Mouse (Mus musculus) Patski (cell line): ENCODE data around the gene Trip11. TPM values are rescaled to one million over a fixed set of nuclear protein-coding genes. Genes with fewer than 3 reads are reported as not detected.

Experiments used
- ATAC-seq: fragments of 100-300 bp; one replicate; pipeline ENCODE4 v1.8.0; 2021
- CTCF ChIA-PET: fragments of 350-600 bp; sonication (Branson Sonifier 250); formaldehyde crosslinking; loops from one replicate; lab custom pipeline; 2022; ENCODE audit warnings: inconsistent platforms; lab: Charles Lee
- POLR2A ChIA-PET: fragments of 350-600 bp; sonication (Branson Sonifier 250); formaldehyde crosslinking; loops from one replicate; lab custom pipeline; 2022; ENCODE audit warnings: antibody characterized with exemption, inconsistent platforms; lab: Charles Lee
- DNase-seq: peaks from one replicate; pipeline ENCODE4 v3.0.0-alpha.2; 2011; ENCODE audit warnings: low read depth, low spot score
- H3K27me3 ChIP-seq: fragments of 371-371 bp; one replicate; pipeline ENCODE4 v1.5.1; 2021
- CTCF ChIP-seq: fragments of 100-300 bp; IDR thresholded peaks from one replicate; pipeline ENCODE4 v1.5.1; 2021
- in situ Hi-C: fragments of 300-500 bp; cut with MboI; formaldehyde crosslinking; loops from 3 replicates; pipeline ENCODE4 v1.11.1; 2018; ENCODE audit warnings: low pct_unique_long_range_greater_than_20kb, mixed read lengths
- polyA plus RNA-seq: library from polyadenylated mRNA; unstranded; gene quantifications from one replicate; pipeline ENCODE4 v1.2.3, GENCODE M21; 2021

Trip11 gene
- polyA plus RNA-seq, 1 experiment from 2014 or later: 17.7 TPM

DNA sequence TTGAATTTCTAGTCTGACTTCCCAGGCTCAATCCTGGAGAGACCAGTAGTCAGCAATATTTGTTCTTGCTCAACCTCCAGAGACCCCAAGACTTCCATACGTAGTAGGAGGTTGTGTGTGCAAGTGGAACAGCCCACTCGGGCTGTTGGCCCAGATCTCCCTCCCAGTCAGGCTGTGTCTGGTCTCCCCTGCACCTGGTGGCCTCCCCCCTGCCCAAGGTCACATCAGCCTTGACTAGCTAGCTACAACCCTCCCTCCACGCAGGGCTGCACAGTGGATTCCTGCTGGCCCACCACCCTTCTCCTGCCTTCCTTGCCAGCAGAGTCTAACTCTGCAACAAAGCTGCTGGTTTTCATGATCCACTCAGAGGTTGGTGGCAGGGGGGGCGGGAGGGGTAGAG, 81.8 kb downstream of the Trip11 start:
- no peak for TF ChIP-seq CTCF
- in situ Hi-C loops: no loop called here
- ATAC-seq (no peak), DNase-seq (no peak)
- H3K27me3 ChIP-seq: no peaks in the 10 kb centered on the region
- POLR2A ChIA-PET: no interaction called here
- CTCF ChIA-PET: no interaction called here

DNA sequence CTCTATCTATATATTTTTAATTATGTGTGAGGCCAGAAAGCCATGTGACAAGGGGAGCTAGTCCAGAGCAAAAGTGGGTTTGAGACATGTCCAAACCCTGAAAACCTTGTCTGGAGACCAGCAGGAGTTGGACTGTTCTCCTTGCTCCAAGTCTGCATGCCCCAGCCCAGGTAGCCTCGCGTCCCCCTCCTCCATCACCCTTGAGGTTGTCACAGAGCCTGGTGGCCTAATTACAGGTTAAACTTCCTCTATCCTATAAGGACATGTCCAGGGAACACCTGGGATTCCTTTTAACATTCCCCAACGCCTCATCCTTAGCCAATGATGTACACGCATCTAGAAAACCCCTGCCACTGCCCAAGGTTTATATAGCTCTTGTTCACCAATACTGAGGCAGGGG, 89.9 kb downstream of the Trip11 start:
- no peak for ATAC-seq
- in situ Hi-C loops: no loop called here
- CTCF ChIA-PET: no interaction called here
- no peak for DNase-seq
- TF ChIP-seq CTCF: no peak
- POLR2A ChIA-PET: no interaction called here
- no peaks in the 10 kb centered on the region for H3K27me3 ChIP-seq

DNA sequence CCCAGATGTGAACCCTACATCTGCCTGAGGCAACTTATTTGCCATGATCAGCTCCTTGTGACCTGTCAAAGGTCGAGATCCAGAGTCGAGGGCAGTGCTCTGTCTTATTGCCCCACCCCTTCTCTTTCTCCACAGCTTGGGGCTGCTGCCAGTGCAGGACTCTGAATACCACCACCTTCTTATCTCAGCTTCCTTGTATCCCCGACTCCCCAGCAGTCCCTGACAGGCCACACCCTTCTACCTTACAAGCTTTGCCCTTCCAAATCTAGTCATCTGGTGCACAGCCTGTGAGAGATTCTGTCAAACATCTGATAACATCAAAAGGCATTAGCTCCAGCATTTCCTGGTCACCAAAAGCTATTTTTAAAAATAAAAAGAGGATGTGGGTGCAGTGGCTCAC, 91.5 kb downstream of the Trip11 start:
- DNase-seq (no peak), ATAC-seq (no peak)
- CTCF ChIA-PET: no interaction called here
- POLR2A ChIA-PET: no interaction called here
- in situ Hi-C loops: no loop called here
- H3K27me3 ChIP-seq: no peaks in the 10 kb centered on the region
- TF ChIP-seq CTCF: no peak

DNA sequence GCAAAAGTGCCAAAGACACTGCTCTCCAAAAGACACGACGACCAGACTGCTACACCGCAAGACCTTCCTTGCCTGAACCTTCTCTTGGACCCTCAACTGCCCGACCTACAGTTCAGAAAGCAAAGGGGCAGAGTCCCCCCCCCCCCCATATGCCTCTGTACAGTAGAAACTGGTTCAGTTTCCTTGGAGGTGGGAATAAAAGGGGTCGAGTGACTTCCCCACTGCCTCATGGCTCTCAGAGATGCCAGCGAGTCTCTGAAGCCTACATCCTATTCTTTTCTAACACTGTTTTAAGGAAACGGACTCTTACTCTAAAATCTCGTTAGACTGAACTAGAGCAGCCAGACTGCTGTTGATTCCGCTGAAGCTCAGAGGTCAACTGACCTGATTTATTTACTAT, 93.5 kb downstream of the Trip11 start:
- TF ChIP-seq CTCF: no peak
- POLR2A ChIA-PET: no interaction called here
- no peak for ATAC-seq
- in situ Hi-C loops: no loop called here
- DNase-seq: no peak
- no peaks in the 10 kb centered on the region for H3K27me3 ChIP-seq
- CTCF ChIA-PET: interaction anchor here (1.5 kb wide), 1 partner anchor 9 kb away, joined by 3 read pairs; no protein-coding TSS in a partner anchor

DNA sequence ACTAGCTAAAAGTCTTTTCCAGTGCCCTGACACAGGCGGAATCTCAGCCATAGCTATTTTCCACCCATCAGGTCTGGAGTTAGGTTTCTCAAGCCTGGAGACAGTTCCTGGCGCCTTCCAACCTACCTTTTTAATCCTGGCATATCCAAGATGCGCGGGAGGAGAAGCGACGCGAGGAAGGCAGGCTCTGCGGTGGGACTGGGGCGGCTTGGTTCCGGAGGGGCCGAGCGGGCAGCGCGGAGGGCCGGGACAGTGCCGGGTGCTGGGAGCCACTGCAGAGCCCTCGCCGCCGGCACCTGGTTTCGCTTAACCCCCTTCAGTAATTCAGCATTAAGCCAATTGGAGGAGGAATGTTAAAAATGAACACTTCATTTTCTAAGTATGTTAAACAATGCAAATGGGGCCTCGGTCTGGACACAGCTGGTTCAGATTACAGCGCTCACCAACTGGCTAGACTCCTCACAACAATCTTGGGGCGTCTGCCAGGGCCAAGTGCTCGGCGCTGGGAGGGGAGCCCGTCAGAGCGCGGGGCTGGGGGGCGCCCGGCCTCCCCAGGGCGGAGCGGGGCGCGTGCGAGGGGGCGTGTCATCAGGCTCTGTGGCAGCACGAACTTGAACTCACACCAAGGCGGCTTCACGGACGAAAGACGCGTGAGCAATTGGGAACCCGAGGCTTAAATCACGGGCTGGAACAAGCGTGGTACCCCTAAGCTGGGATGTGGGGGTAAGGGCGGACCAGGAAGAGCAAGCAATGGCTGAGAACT, 94.3 kb downstream of the Trip11 start, which contains the start of gene Fbln5:
TSS of gene Fbln5 (minus strand) at position 448 of the 763 bp plus-strand sequence.
- no peaks in the 10 kb centered on the region for H3K27me3 ChIP-seq
- peak; percentile 70 for ATAC-seq
- no peak for TF ChIP-seq CTCF
- ChIA-PET CTCF (interaction anchor here (1.5 kb wide), 1 partner anchor 8 kb away, joined by 3 read pairs; no protein-coding TSS in a partner anchor), POLR2A (no interaction called here)
- no peak for DNase-seq
- in situ Hi-C loops: no loop called here

DNA sequence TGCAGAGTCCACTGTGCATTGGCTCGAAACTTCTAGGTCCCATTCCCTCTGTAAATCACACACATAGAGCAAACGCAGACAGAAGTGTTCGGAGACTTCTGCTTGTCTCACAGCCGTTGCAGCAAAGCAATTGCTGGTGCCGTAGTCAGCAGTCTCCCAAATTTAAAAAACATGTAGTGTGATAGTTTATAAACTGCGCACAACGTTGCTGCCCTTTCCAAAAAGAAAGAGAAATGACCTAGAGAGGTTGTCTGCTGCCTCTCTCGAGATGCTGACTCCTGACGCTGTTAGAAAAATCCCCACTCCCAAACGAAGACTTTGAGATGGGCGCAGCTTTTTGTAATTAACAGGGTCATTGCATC, 94.8 kb downstream of the Trip11 start:
- H3K27me3 ChIP-seq: no peaks in the 10 kb centered on the region
- DNase-seq: no peak
- no peak for TF ChIP-seq CTCF
- in situ Hi-C loops: no loop called here
- CTCF ChIA-PET: no interaction called here
- ATAC-seq: no peak
- POLR2A ChIA-PET: no interaction called here

DNA sequence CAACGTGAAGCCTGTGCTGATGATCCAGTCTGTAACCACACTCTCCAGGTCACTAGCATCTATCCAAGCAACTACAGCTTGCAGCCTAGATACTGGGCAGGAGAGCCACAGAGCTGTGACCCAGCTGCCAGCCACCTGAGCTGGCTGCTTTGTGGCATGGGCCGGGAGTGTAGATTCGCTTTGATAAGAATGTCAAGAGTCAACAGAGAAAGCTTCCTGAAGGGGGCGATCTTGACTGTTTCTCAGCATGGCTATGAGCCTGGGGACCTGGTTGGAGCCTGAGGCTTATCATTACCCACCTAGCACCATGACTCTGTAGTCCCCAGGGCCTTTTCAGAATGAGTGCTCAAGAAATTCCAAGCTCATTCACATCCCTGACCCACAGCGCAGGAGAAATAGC, 96.3 kb downstream of the Trip11 start:
- ChIA-PET CTCF (interaction anchor here (1.3 kb wide), 1 partner anchor 67 kb away, joined by 3 read pairs; no protein-coding TSS in a partner anchor), POLR2A (no interaction called here)
- DNase-seq (no peak), ATAC-seq (no peak)
- in situ Hi-C loops: no loop called here
- no peaks in the 10 kb centered on the region for H3K27me3 ChIP-seq
- TF ChIP-seq CTCF: no peak

DNA sequence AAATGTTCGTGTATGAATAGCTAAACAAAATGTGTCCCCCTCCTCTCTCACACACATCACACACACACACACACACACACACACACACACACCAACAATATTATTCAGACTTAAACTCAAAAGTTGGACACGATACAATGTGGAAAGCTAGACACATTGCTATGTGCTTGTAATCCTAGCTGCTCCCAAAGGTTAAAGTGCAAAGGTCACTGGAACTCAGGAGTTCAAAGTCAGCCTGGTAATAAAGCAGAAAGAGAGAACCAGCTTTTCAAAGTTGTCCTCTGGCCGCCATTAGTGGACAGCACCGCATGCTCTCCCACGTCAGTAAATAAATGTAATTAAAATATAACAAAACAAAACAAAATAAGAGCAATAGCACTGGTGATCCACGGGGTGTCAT, 97.3 kb downstream of the Trip11 start:
- ATAC-seq (no peak), DNase-seq (no peak)
- ChIA-PET POLR2A (interaction anchor here (0.7 kb wide), 1 partner anchor 98 kb away, joined by 4 read pairs; no protein-coding TSS in a partner anchor), CTCF (interaction anchor here (1.1 to 1.3 kb wide), 2 partner anchors 15 to 68 kb away, joined by 3 read pairs; no protein-coding TSS in a partner anchor)
- TF ChIP-seq CTCF: no peak
- in situ Hi-C loops: no loop called here
- no peaks in the 10 kb centered on the region for H3K27me3 ChIP-seq

DNA sequence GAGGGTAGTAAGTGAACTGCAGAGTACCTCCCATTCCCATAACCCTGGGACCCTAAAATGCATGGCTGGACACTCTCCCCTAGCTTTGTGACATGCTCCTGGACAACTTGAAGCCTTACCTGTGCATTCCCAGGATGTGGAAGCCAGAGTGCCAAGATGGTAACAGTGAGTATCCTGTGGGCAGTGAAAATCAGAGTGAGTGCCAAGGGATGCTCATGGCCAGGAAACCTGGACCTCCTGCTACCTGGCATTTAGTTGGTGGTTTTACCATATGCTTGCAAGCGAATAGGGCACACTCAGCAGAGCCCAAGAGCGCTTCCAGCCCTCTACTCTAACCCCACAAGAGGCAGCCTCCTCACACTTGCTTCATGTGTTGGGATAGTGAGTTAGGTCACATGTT, 98.6 kb downstream of the Trip11 start:
- ChIA-PET CTCF (no interaction called here), POLR2A (no interaction called here)
- no peak for TF ChIP-seq CTCF
- no peak for ATAC-seq
- no peaks in the 10 kb centered on the region for H3K27me3 ChIP-seq
- no peak for DNase-seq
- in situ Hi-C loops: no loop called here

DNA sequence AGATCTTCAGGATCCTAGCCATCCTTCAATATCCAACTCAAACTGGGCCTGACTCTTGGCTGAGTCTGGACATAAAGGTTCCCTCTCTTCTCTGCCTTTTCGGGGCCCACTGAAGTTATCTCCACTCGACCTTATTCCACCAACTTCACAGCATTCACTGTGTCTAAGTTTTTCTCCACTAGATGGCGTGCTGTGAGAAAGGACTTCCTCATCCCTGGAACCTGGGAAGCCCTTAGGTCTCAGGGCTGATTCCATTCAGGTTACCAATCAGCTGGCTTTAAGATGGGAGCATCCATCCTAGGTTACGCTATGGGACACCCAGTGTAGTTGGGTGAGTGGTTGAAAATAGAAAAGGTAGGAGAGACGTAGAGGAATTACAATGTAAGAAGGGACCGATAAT, 101.9 kb downstream of the Trip11 start:
- ATAC-seq (no peak), DNase-seq (no peak)
- TF ChIP-seq CTCF: peak; percentile 48
- CTCF ChIA-PET: interaction anchor here (0.8 to 1.6 kb wide), 2 partner anchors 8 to 9 kb away, joined by 3 to 4 read pairs; partner anchors contain the start of gene Fbln5
- no peaks in the 10 kb centered on the region for H3K27me3 ChIP-seq
- in situ Hi-C loops: no loop called here
- POLR2A ChIA-PET: no interaction called here

DNA sequence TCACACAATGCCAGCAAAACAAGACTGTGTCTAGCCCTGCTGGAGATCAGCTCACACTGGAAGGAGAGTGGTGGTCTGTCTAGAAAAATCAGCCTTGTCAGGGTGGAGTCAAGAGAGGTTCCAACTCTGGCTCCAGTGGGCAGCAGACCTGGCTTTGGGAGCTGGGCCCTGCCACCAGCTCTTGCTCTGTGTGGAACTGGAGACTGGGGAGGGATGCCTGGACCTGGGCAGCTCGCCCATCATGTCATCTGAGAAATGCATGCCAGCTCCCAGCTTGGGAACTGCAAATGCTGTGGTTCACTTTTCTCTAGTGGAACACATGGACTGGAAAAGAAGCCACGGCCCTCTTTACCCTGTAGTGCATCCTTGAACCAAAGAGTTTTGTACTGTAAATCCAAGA, 102.6 kb downstream of the Trip11 start:
- no peak for DNase-seq
- no peaks in the 10 kb centered on the region for H3K27me3 ChIP-seq
- ChIA-PET POLR2A (no interaction called here), CTCF (interaction anchor here (0.8 to 1.6 kb wide), 2 partner anchors 8 to 9 kb away, joined by 3 to 4 read pairs; partner anchors contain the start of gene Fbln5)
- no peak for ATAC-seq
- in situ Hi-C loops: no loop called here
- no peak for TF ChIP-seq CTCF
